Mouse (Mus musculus) midbrain, embryonic 15.5 days (tissue): ENCODE measurements at regions not wholly inside any gene's neighbourhood (a gene's known extent, or its start where the extent isn't known, plus 50 kb on each side); places are given as distances from the start of the nearest gene placed in this dataset.

Experiments used
- ATAC-seq: fragments of 200-750 bp; cut with Nextera tagmentation; replicated peaks from 2 replicates; pipeline ENCODE4 v1.8.0; 2017; ENCODE audit warnings: moderate TSS enrichment
- H3K27ac ChIP-seq: fragments of 300-500 bp; sonication (generic); 2 replicates; pipeline ENCODE4 v1.5.1; 2015; ENCODE audit warnings: mild to moderate bottlenecking, inconsistent platforms
- H3K27me3 ChIP-seq: fragments of 300-500 bp; sonication (generic); replicated peaks from 2 replicates; pipeline ENCODE4 v1.6.1; 2015; ENCODE audit warnings: inconsistent platforms
- H3K36me3 ChIP-seq: fragments of 300-500 bp; sonication (generic); replicated peaks from 2 replicates; pipeline ENCODE4 v1.6.1; 2015; ENCODE audit warnings: inconsistent platforms
- H3K4me1 ChIP-seq: fragments of 300-500 bp; sonication (generic); 2 replicates; pipeline ENCODE4 v1.6.1; 2015; ENCODE audit warnings: inconsistent platforms
- H3K4me2 ChIP-seq: fragments of 300-500 bp; sonication (generic); 2 replicates; pipeline ENCODE4 v1.6.1; 2015; ENCODE audit warnings: inconsistent platforms, mild to moderate bottlenecking, moderate library complexity
- H3K4me3 ChIP-seq: fragments of 300-500 bp; sonication (generic); 2 replicates; pipeline ENCODE4 v1.5.1; 2015; ENCODE audit warnings: mild to moderate bottlenecking, inconsistent platforms
- H3K9ac ChIP-seq: fragments of 300-500 bp; sonication (generic); 2 replicates; pipeline ENCODE4 v1.6.1; 2015; ENCODE audit warnings: mild to moderate bottlenecking, inconsistent platforms
- H3K9me3 ChIP-seq: fragments of 300-500 bp; sonication (generic); 2 replicates; pipeline ENCODE4 v1.6.1; 2016; ENCODE audit warnings: inconsistent platforms
- WGBS: fragments of 180-500 bp; shearing (Covaris S2); methylation state at CpG from one replicate; pipeline ENCODE4 v1.1.7; 2015; ENCODE audit warnings: mixed read lengths; 5-methylcytosine and 5-hydroxymethylcytosine counted together

DNA sequence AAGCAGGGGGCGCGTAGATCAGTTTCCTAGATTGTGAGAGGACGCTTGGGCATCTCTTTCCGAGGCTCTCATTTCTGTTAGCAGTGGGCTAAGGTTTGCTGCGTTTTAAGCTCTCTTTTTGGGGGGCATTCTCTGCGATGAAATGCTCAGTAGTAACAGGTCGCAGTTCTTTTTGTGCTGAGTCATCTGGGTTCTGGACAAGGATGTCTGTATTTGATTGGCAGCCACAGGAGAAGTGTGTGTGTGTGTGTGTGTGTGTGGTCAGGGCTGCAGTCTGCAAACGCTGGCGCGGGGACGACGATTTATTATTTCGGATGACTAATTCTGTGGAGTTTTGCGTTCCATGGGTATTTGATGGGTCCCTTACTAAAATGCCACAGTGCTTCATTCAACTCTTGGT, 789.1 kb downstream of the Robo1 start:
- Histone ChIP-seq H3K9me3 (no peaks in the 10 kb centered on the region), H3K27ac (no peak overlapping the region), H3K4me3 (no peak overlapping the region), H3K4me2 (peak overlapping the region; percentile 17; the same call in 1 of the 2 replicates), H3K36me3 (no peaks in the 10 kb centered on the region), H3K4me1 (peaks cover 8% of the 10 kb centered on the region), H3K27me3 (no peaks in the 10 kb centered on the region), H3K9ac (no peak overlapping the region)
- WGBS, result 22% methylated on average over 14 of the region's 14 CpGs
- ATAC-seq, result no peak

GRCm38 (mm10) chr16:73096091-73097083, 788.3 kb downstream of the Robo1 start:
- H3K36me3 ChIP-seq, result no peaks in the 10 kb centered on the region
- peak overlapping the region; percentile 17; the same call in 1 of the 2 replicates for H3K4me2 ChIP-seq
- ATAC-seq, result peak; percentile 64; the same call in 1 of the 2 replicates
- 8% methylated on average over 8 of the region's 8 CpGs for WGBS
- H3K27me3 ChIP-seq, result no peaks in the 10 kb centered on the region
- peaks cover 8% of the 10 kb centered on the region for H3K4me1 ChIP-seq
- H3K4me3 ChIP-seq, result no peak overlapping the region
- H3K27ac ChIP-seq, result no peak overlapping the region
- H3K9me3 ChIP-seq, result no peaks in the 10 kb centered on the region
- H3K9ac ChIP-seq, result no peak overlapping the region
